Mouse (Mus musculus) layer of hippocampus, adult 2 months (tissue): ENCODE measurements at regions not wholly inside any gene's neighbourhood (a gene's known extent, or its start where the extent isn't known, plus 50 kb on each side); places are given as distances from the start of the nearest gene placed in this dataset.

Experiments used
- DNase-seq, 2 experiments: peaks; one replicate each; pipeline ENCODE4 v3.0.0; 2022; ENCODE audit warnings: low spot score in 2 of 2
- H3K27ac ChIP-seq: fragments of 200-600 bp; 2 replicates; pipeline ENCODE4 v1.8.1; 2022
- H3K4me3 ChIP-seq: fragments of 200-600 bp; 2 replicates; pipeline ENCODE4 v1.8.1; 2022; ENCODE audit warnings: mild to moderate bottlenecking
- CTCF ChIP-seq: fragments of 200-600 bp; conservative IDR thresholded peaks from 2 replicates; pipeline ENCODE4 v1.8.1; 2022; ENCODE audit warnings: antibody characterized with exemption, mild to moderate bottlenecking, moderate library complexity

GRCm38 (mm10) chr7:133447079-133447478 lies 154.9 kb downstream of the Tex36 start:
- no peak overlapping the region for H3K27ac ChIP-seq
- TF ChIP-seq CTCF: no peak

GRCm38 (mm10) chr7:133441661-133442060 lies 160.3 kb downstream of the Tex36 start:
- no peak for DNase-seq
- H3K27ac ChIP-seq: no peak overlapping the region
- no peak for TF ChIP-seq CTCF
- no peak overlapping the region for H3K4me3 ChIP-seq

More at GRCm38 (mm10) chr7:133447079-133447478, 154.9 kb downstream of the Tex36 start:
- no peak for DNase-seq
- no peak overlapping the region for H3K4me3 ChIP-seq

- TF ChIP-seq CTCF: no peak
- Histone ChIP-seq H3K4me3 (no peak overlapping the region; the same call in 1 of the 2 replicates), H3K27ac (no peak overlapping the region)
Observed at GRCm38 (mm10) chr7:133441169-133441568, 160.8 kb downstream of the Tex36 start.

GRCm38 (mm10) chr7:133440711-133441110 lies 161.2 kb downstream of the Tex36 start:
- H3K27ac ChIP-seq: no peak overlapping the region
- peak overlapping the region; percentile 22; the same call in 1 of the 2 replicates for H3K4me3 ChIP-seq
- no peak for DNase-seq
- TF ChIP-seq CTCF: no peak

More at GRCm38 (mm10) chr7:133441169-133441568, 160.8 kb downstream of the Tex36 start:
- no peak for DNase-seq

GRCm38 (mm10) chr7:133440086-133440485 lies 161.9 kb downstream of the Tex36 start:
- no peak for TF ChIP-seq CTCF
- H3K27ac ChIP-seq: no peak overlapping the region
- no peak for DNase-seq
- H3K4me3 ChIP-seq: no peak overlapping the region

- Histone ChIP-seq H3K27ac (no peak overlapping the region), H3K4me3 (no peak overlapping the region)
- TF ChIP-seq CTCF: no peak
- DNase-seq: no peak
Observed at GRCm38 (mm10) chr7:133438631-133439030, 163.3 kb downstream of the Tex36 start.

GRCm38 (mm10) chr7:133437866-133438265 lies 164.1 kb downstream of the Tex36 start:
- TF ChIP-seq CTCF: no peak
- Histone ChIP-seq H3K4me3 (no peak overlapping the region), H3K27ac (no peak overlapping the region)
- no peak for DNase-seq

GRCm38 (mm10) chr7:133435596-133436357 lies 166.2 kb downstream of the Tex36 start:
- DNase-seq: no peak
- no peak overlapping the region for H3K27ac ChIP-seq

GRCm38 (mm10) chr7:133434027-133434820 lies 167.7 kb downstream of the Tex36 start:
- Histone ChIP-seq H3K4me3 (no peak overlapping the region), H3K27ac (no peak overlapping the region)
- TF ChIP-seq CTCF: no peak
- DNase-seq: no peak

More at GRCm38 (mm10) chr7:133435596-133436357, 166.2 kb downstream of the Tex36 start:
- peak; percentile 40; the same call in 1 of the 2 replicates for TF ChIP-seq CTCF
- no peak overlapping the region for H3K4me3 ChIP-seq

- Histone ChIP-seq H3K27ac (no peak overlapping the region), H3K4me3 (no peak overlapping the region)
- no peak for DNase-seq
- no peak for TF ChIP-seq CTCF
Observed at GRCm38 (mm10) chr7:133432343-133432742, 169.6 kb downstream of the Tex36 start.

- TF ChIP-seq CTCF: no peak
- Histone ChIP-seq H3K27ac (no peak overlapping the region), H3K4me3 (no peak overlapping the region)
- no peak for DNase-seq
Observed at GRCm38 (mm10) chr7:133402072-133402471, 199.9 kb downstream of the Tex36 start.

GRCm38 (mm10) chr7:133400691-133401090 lies 201.3 kb downstream of the Tex36 start:
- Histone ChIP-seq H3K27ac (no peak overlapping the region), H3K4me3 (no peak overlapping the region)
- DNase-seq: no peak
- TF ChIP-seq CTCF: no peak

- TF ChIP-seq CTCF: no peak
- DNase-seq: no peak
Observed at GRCm38 (mm10) chr7:133388716-133389115, 213.2 kb downstream of the Tex36 start.

More at GRCm38 (mm10) chr7:133388716-133389115, 213.2 kb downstream of the Tex36 start:
- no peak overlapping the region for H3K4me3 ChIP-seq
- no peak overlapping the region for H3K27ac ChIP-seq
